Mouse (Mus musculus) brain, embryonic 14.5 days (tissue): ENCODE measurements around the gene Fam171a2.

Experiments used
- CTCF ChIP-seq: fragments of 200-500 bp; IDR thresholded peaks from 2 replicates; pipeline ENCODE4 v1.5.1; 2012; ENCODE audit warnings: inconsistent platforms, mild to moderate bottlenecking, moderate library complexity, borderline replicate concordance; ENCODE audit not compliant: insufficient read depth, insufficient read length; ENCODE audit errors: extremely low read depth
- POLR2A ChIP-seq: fragments of 200-500 bp; IDR thresholded peaks from 2 replicates; pipeline ENCODE4 v1.6.1; 2012; ENCODE audit warnings: mild to moderate bottlenecking, inconsistent platforms, borderline replicate concordance; ENCODE audit not compliant: poor library complexity, insufficient read depth, insufficient read length, severe bottlenecking; ENCODE audit errors: extremely low read depth

GRCm38 (mm10) chr11:102407834-102408215 lies 39.7 kb downstream of the Fam171a2 start, which contains the start of gene Slc25a39:
- TF ChIP-seq CTCF = no peak
- TF ChIP-seq POLR2A = no peak
